Mouse (Mus musculus) spleen, adult 2 months (tissue): ENCODE data around the gene Ldb2.

ENCODE experiments used
- CTCF ChIP-seq: fragments of 200-500 bp; IDR thresholded peaks from 2 replicates; pipeline ENCODE4 v1.5.1; 2011; ENCODE audit warnings: mild to moderate bottlenecking, inconsistent platforms; ENCODE audit not compliant: insufficient read depth, insufficient read length, insufficient replicate concordance; ENCODE audit errors: extremely low read depth
- POLR2A ChIP-seq: fragments of 200-500 bp; IDR thresholded peaks from 2 replicates; pipeline ENCODE4 v1.6.1; 2011; ENCODE audit warnings: low read depth, low read length, inconsistent platforms

GRCm38 (mm10) chr5:44727995-44728394, 71.5 kb downstream of the Ldb2 start:
- TF ChIP-seq CTCF (no peak), POLR2A (no peak)
